Mouse (Mus musculus) heart, embryonic 13.5 days (tissue): ENCODE data around the gene Ctrl. TPM values are rescaled to one million over a fixed set of nuclear protein-coding genes. Genes with fewer than 3 reads are reported as not detected.
A peak's percentile ranks its signal among the peaks of the same experiment; 100 is the strongest.
"Not testable (repeated sequence)": the region's sequence is repeated elsewhere in the genome, so short reads cannot be mapped to it uniquely, and the experiment has no call there.

Experiments
- ATAC-seq: fragments of 200-750 bp; cut with Nextera tagmentation; 2 replicates; pipeline ENCODE4 v1.8.0; 2017; ENCODE audit warnings: moderate TSS enrichment; ENCODE audit not compliant: insufficient number of reproducible peaks, low FRiP score, low TSS enrichment; ENCODE audit errors: extremely low read depth
- H3K27ac ChIP-seq: fragments of 300-500 bp; sonication (generic); replicated peaks from 2 replicates; pipeline ENCODE4 v1.5.1; 2015; ENCODE audit warnings: moderate library complexity, mild to moderate bottlenecking, inconsistent platforms
- H3K27me3 ChIP-seq: fragments of 300-500 bp; sonication (generic); replicated peaks from 2 replicates; pipeline ENCODE4 v1.6.1; 2015; ENCODE audit warnings: mild to moderate bottlenecking, inconsistent platforms
- H3K36me3 ChIP-seq: fragments of 300-500 bp; sonication (generic); 2 replicates; pipeline ENCODE4 v1.6.1; 2015; ENCODE audit warnings: mild to moderate bottlenecking, inconsistent platforms
- H3K4me1 ChIP-seq: fragments of 300-500 bp; sonication (generic); 2 replicates; pipeline ENCODE4 v1.6.1; 2015; ENCODE audit warnings: inconsistent platforms
- H3K4me2 ChIP-seq: fragments of 300-500 bp; sonication (generic); 2 replicates; pipeline ENCODE4 v1.6.1; 2015; ENCODE audit warnings: inconsistent platforms, mild to moderate bottlenecking, moderate library complexity
- H3K4me3 ChIP-seq: fragments of 300-500 bp; sonication (generic); 2 replicates; pipeline ENCODE4 v1.5.1; 2015; ENCODE audit warnings: moderate library complexity, mild to moderate bottlenecking, inconsistent platforms
- H3K9ac ChIP-seq: fragments of 300-500 bp; sonication (generic); 2 replicates; pipeline ENCODE4 v1.6.1; 2015; ENCODE audit warnings: inconsistent platforms, mild to moderate bottlenecking, moderate library complexity
- H3K9me3 ChIP-seq: fragments of 300-500 bp; sonication (generic); 2 replicates; pipeline ENCODE4 v1.6.1; 2016; ENCODE audit warnings: inconsistent platforms
- WGBS: fragments of 180-500 bp; shearing (Covaris S2); methylation state at CpG from one replicate; pipeline ENCODE4 v1.1.7; 2015; ENCODE audit warnings: mixed read lengths; 5-methylcytosine and 5-hydroxymethylcytosine counted together
- polyA plus RNA-seq: library from polyadenylated mRNA; unstranded; fragments of >200 nt; fragmentation: Nextera tagmentation; extraction: Ambion mirVana; gene quantifications from 2 replicates; pipeline ENCODE4 v1.2.1, GENCODE M21; 2015

Gene Ctrl
- 0.74 and 1.1 TPM in 2 replicates for polyA plus RNA-seq

DNA sequence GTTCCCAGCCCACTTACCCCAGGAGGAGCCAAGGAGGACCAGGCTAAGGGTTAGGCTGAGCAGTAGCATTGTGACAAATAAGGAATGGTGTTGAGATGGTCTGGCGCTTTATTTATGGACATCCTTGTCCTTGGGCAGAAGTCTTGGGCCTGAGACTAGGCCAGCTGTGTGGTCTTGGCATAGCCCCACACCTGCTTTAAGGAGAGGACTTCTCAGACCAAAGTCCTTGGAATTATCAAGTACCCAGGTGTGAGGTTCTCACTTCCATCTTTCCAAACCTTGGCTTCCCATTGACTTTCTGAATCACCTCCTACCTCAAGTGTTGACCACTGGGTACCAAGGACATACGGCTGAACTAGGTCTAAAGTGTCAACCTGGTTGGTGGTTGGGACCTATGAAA, at the start of gene Ctrl:
Gene Ctrl, minus strand, starts transcription at position 101 of the 400 bp plus-strand sequence.
- H3K4me2 ChIP-seq: no peak within 1 kb of the TSS
- peaks cover 33% of the 10 kb centered on the region for H3K36me3 ChIP-seq
- H3K27ac ChIP-seq: no peak within 1 kb of the TSS
- peaks cover 22% of the 10 kb centered on the region for H3K4me1 ChIP-seq
- no peak for ATAC-seq
- no peaks in the 10 kb centered on the region for H3K27me3 ChIP-seq
- no peak within 1 kb of the TSS for H3K9ac ChIP-seq
- WGBS: 78% methylated on average over 2 of the region's 2 CpGs
- no peak within 1 kb of the TSS for H3K4me3 ChIP-seq
- H3K9me3 ChIP-seq: no peaks in the 10 kb centered on the region

DNA sequence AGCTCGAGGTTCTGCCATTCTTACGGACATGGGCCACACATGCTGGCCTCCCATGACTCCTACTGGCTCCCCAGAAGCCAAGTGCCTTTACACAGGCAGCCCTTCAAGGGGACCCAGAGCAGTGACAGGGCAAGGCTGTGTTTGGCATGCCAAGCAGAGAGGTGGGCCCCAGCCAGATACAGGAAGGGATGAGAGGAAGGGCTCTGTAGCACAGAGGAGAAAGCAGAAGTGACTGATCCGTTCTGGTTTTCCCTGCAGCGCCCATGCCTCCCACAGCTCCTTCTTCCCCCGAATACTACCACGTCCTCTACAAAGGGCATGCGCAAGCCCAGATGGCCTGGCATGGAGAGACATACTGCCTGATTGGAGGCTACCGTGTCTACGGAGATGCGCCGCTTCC, 49.7 kb upstream of the Ctrl start:
- not testable (repeated sequence) for H3K36me3 ChIP-seq, H3K27ac ChIP-seq, H3K4me3 ChIP-seq, H3K9me3 ChIP-seq, H3K9ac ChIP-seq, H3K27me3 ChIP-seq, ATAC-seq, H3K4me1 ChIP-seq, H3K4me2 ChIP-seq
- WGBS: 75% methylated on average over 11 of the region's 11 CpGs

DNA sequence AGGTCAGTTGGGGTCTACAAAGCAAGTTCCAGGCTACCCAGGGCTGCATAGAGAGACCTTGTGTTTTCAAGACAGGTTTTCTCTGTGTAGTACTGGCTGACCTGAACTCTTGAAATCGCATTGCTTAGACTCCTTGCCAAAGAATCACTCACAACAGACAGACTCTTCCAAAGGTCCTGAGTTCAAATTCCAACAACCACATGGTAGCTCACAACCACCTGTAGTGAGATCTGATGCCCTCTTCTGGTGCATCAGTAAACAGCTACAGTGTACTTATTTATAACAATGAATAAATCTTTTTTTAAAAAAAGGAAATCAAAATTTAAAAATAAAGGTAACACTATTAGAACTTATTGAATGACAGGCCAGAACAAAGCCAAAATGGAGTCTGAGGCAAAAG, 47.5 kb upstream of the Ctrl start:
- WGBS: 72% methylated on average over 1 of the region's 1 CpGs
- no peak for ATAC-seq
- no peak overlapping the region for H3K4me3 ChIP-seq
- no peak overlapping the region for H3K9ac ChIP-seq
- H3K36me3 ChIP-seq: no peaks in the 10 kb centered on the region
- no peaks in the 10 kb centered on the region for H3K27me3 ChIP-seq
- H3K27ac ChIP-seq: no peak overlapping the region
- no peaks in the 10 kb centered on the region for H3K4me1 ChIP-seq
- no peak overlapping the region for H3K4me2 ChIP-seq
- H3K9me3 ChIP-seq: no peaks in the 10 kb centered on the region

DNA sequence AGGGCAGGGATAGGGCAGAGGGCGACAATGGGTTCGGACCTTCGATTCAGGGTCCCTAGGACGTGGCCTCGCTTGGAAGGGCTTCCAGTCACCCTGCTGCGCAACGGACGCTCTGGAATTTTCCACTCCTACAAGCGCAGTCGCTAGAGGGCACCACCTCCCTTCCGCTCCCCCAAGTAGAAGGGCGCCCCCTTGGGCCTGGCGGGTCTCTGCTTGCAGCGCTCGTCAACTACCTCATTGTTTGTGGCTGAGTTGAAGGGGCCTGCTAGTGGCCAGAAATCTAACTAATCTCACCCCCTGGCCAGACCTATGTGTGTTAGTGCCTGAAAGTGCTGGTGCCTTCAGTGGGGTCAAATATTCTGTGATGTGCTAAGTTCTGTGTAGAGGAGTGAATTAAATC, 45.7 kb upstream of the Ctrl start, which contains the start of gene Dpep3:
Gene Dpep3, minus strand, starts transcription at position 105 of the 400 bp plus-strand sequence.
- Histone ChIP-seq H3K27me3 (no peaks in the 10 kb centered on the region), H3K27ac (no peak within 1 kb of the TSS), H3K4me3 (no peak within 1 kb of the TSS), H3K4me1 (no peaks in the 10 kb centered on the region), H3K36me3 (no peaks in the 10 kb centered on the region), H3K4me2 (no peak within 1 kb of the TSS), H3K9ac (no peak within 1 kb of the TSS), H3K9me3 (no peaks in the 10 kb centered on the region)
- WGBS: 90% methylated on average over 15 of the region's 15 CpGs
- no peak for ATAC-seq

DNA sequence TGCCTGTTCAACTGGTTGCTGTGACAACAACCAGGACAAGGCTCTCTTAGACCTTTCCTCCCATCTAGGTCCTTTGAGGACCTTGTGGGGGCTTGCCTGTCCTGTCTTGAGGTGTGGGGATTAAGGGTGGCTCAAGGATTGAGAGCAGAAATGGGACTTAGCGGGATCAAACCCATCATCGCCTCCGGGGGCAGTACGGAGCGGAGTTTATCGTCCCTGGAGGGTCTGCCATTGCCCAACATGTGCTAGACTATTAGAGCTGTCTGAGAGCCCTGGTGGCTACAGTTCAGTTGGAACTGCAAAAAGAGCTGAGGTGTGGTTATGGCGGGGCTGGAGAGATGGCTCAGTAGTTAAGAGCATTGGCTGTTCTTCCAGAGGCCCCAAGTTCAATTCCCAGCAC, 41.7 kb upstream of the Ctrl start:
- Histone ChIP-seq H3K4me1 (no peaks in the 10 kb centered on the region), H3K9me3 (no peaks in the 10 kb centered on the region), H3K27me3 (no peaks in the 10 kb centered on the region), H3K4me3 (no peak overlapping the region), H3K9ac (no peak overlapping the region), H3K36me3 (no peaks in the 10 kb centered on the region), H3K4me2 (no peak overlapping the region), H3K27ac (no peak overlapping the region)
- ATAC-seq: no peak
- WGBS: 66% methylated on average over 7 of the region's 7 CpGs

DNA sequence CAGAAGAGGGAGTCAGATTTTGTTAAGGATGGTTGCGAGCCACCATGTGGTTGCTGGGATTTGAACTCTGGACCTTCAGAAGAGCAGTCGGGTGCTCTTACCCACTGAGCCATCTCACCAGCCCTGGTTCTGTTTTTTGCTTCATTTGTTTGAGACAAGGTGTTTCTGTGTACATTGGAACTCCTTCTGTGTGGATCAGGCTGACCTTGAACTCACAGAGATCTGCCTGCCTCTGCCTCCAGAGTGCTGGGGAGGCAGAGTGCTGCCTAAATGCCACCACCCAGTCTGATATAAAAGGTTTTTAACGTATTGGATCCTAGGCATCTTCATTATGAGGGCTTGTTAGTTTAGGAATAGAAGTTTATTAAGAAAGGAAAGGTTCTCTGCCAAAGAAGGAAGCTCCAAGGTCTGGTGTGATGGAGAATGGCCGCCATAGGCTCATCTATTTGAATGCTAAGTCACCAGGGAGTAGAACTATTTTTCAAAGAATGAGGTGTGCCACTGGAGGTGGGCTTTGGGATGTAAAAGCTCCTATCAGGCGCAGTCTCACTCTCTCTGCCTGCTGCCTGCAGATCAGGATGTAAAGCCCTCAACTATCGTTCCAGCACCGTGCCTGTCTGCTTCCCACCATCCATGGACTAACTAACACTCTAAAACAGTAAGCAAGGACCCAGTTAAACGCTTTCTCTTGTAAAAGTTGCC, 37.5 kb upstream of the Ctrl start:
- no peak for ATAC-seq
- Histone ChIP-seq H3K9ac (no peak overlapping the region), H3K27me3 (no peaks in the 10 kb centered on the region), H3K36me3 (no peaks in the 10 kb centered on the region), H3K4me3 (no peak overlapping the region), H3K4me1 (peaks cover 24% of the 10 kb centered on the region), H3K27ac (no peak overlapping the region), H3K4me2 (no peak overlapping the region), H3K9me3 (no peaks in the 10 kb centered on the region)
- WGBS: 74% methylated on average over 8 of the region's 8 CpGs

DNA sequence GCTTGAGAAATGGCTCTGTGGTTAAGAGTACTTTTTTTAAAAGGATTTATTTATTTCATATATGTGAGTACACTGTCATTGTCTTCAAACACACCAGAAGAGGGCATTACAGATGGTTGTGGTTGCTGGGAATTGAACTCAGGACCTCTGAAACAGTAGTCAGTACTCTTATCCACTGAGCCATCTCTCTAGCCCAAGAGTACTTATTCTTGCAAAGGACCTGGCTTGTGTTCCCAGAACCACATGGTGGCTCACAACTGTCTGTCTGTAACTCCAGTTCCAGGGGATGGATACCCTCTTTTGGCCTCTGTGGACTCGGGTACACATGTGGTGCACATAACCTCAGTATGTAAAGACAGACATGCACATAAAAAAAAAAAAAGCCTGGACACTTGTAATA, 35.7 kb upstream of the Ctrl start:
- Histone ChIP-seq H3K4me2 (no peak overlapping the region), H3K36me3 (no peaks in the 10 kb centered on the region), H3K4me3 (no peak overlapping the region), H3K9me3 (no peaks in the 10 kb centered on the region), H3K4me1 (peaks cover 33% of the 10 kb centered on the region), H3K27ac (no peak overlapping the region), H3K27me3 (no peaks in the 10 kb centered on the region), H3K9ac (no peak overlapping the region)
- no peak for ATAC-seq
- WGBS: 74% methylated on average over 1 of the region's 1 CpGs

DNA sequence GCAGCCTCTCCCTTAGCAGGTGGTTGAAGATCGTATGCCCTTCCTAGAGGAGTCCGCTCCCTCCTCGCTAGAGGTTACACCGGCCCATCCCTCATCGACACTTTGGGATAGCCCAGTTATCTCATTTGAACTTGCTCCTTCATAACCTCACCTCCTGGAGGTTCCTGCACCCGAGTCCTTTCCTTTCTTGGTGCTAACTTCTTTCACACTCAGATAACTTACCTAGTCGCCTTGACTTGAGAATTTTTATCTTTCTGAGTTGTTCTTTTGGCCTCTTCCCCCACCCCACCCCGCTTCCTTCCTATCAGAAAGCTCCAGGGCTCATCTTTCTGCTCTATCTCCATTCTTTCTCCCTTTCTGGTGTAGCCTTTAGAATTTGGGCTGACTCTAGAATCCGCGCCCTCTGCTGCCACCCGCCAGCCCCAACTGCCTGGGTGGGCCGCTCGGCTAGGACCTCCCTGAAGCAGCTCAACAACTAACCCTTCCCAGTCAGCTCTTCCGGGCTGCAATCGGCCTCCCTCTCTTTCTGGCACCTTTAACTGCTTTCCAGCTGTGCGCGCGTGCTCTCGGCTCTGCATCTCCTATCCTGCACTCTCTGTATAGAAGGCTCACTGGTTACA, 33.1 kb upstream of the Ctrl start:
- Histone ChIP-seq H3K4me3 (peak overlapping the region; percentile 90), H3K9ac (peak overlapping the region; percentile 97), H3K4me1 (peaks cover 58% of the 10 kb centered on the region), H3K36me3 (0 out of 2 replicates have a peak, but pooled peaks cover 6% of the 10 kb centered on the region), H3K9me3 (no peaks in the 10 kb centered on the region), H3K27ac (peak overlapping the region; percentile 95), H3K4me2 (peak overlapping the region; percentile 77), H3K27me3 (no peaks in the 10 kb centered on the region)
- ATAC-seq: 0 out of 2 replicates have a peak, but pooled peaks have one; percentile 6
- 5% methylated on average over 19 of the region's 19 CpGs for WGBS

DNA sequence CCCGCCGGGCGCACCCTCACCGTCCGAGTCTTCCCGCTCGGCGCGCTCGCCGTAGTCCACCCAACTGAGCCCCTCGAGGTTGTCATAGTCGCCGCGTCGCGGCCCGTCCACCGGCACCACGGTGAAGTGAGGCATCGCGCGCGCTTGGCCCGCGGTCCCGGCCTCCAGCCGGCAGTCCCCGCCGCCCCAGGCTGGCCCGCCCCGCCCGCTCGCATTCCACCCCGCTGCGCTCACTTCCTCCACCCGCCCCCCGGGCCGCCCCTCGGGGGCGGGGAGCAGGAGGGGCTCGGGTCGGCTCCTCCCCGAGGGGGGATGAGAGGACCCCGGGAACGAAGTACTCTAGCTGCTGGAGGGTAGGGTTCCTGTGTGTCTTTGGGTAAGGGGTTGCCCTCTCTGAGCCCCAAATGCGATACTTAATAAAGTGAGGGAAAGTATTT, 32.3 kb upstream of the Ctrl start, which contains the start of gene Slc12a4:
Gene Slc12a4, minus strand, starts transcription at position 193 of the 437 bp plus-strand sequence.
- 1% methylated on average over 46 of the region's 47 CpGs for WGBS
- Histone ChIP-seq H3K36me3 (0 out of 2 replicates have a peak, but pooled peaks cover 6% of the 10 kb centered on the region), H3K27me3 (no peaks in the 10 kb centered on the region), H3K4me2 (peak within 1 kb of the TSS; percentile 77), H3K9ac (peak within 1 kb of the TSS; percentile 97), H3K4me3 (peak within 1 kb of the TSS; percentile 90), H3K9me3 (no peaks in the 10 kb centered on the region), H3K4me1 (peaks cover 66% of the 10 kb centered on the region), H3K27ac (peak within 1 kb of the TSS; percentile 95)
- ATAC-seq: peak; percentile 78

DNA sequence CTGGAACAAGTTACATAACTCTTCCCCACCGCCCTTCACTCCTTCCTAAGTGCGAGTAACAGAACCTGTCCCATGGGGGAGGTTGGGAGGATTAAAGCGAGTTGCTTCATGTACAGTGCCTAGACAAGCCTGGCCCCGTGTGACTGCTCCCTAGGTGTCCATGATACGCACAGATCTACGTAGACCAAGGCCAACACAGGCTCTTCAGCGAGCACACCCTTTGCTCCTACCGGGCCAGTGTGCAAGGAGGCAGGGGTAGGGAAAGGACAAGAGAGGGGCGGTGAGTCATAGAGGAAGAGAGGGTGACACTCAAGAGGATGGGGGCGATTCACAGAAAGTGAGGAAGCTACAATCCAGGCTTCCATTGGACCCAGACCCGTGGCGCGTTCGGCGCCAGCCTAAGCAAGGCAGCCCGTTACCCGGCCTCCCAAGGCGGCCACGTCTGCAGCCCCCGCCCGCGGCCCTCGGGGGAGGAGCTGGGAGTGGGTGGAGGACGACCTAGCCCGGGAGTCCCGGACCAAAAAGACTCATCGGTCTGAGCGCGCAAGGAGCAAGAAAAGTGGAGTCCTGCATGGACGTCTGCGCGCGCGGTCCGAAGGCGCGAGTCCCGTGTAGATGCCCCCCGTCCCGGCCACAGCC, 31.7 kb upstream of the Ctrl start:
- H3K9ac ChIP-seq: peak overlapping the region; percentile 97
- peaks cover 10% of the 10 kb centered on the region for H3K36me3 ChIP-seq
- peaks cover 66% of the 10 kb centered on the region for H3K4me1 ChIP-seq
- H3K4me3 ChIP-seq: peak overlapping the region; percentile 90
- H3K4me2 ChIP-seq: peak overlapping the region; percentile 77
- peak overlapping the region; percentile 95 for H3K27ac ChIP-seq
- 1% methylated on average over 40 of the region's 40 CpGs for WGBS
- H3K9me3 ChIP-seq: no peaks in the 10 kb centered on the region
- H3K27me3 ChIP-seq: no peaks in the 10 kb centered on the region
- ATAC-seq: peak; percentile 39; the same call in 1 of the 2 replicates

DNA sequence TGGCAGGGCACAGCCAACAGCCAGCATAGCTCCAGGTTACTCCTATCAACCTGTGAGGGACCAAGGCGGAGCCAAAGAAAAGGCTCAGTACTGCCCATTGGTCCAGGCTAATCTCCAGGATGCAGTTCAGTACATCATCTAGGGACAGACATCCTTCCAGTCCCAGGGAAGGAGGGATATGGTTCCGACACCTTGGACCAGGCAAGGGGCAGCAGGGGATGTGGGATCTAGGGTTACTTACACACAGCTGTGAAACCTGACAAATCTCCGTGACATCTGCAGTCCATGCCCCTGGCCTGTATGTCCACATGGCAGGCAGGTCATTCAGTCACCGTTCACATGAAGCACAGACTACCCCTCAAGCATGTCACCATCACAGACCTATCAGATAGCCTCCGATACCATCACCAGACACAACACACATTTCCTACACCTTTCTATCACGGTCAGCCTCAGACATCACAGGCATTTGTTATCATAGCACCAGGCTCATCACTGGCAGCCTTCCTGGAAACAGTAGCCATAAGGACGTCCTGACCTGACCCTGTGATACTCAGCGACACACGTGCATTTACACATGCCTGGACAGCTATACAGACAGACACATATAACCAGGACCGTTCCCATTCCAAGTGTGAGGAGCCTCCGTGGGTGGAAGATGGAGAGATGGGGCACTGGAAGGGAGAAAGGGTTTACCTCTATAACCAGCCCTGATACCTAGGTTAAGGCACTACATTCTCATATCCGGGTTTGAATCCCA, 31.0 kb upstream of the Ctrl start:
- peak overlapping the region; percentile 77 for H3K4me2 ChIP-seq
- no peak for ATAC-seq
- H3K4me3 ChIP-seq: peak overlapping the region; percentile 90
- peak overlapping the region; percentile 97 for H3K9ac ChIP-seq
- no peaks in the 10 kb centered on the region for H3K9me3 ChIP-seq
- peak overlapping the region; percentile 95 for H3K27ac ChIP-seq
- no peaks in the 10 kb centered on the region for H3K27me3 ChIP-seq
- 42% methylated on average over 12 of the region's 12 CpGs for WGBS
- H3K4me1 ChIP-seq: peaks cover 69% of the 10 kb centered on the region
- peaks cover 17% of the 10 kb centered on the region for H3K36me3 ChIP-seq
